In the genomic region with DNA sequence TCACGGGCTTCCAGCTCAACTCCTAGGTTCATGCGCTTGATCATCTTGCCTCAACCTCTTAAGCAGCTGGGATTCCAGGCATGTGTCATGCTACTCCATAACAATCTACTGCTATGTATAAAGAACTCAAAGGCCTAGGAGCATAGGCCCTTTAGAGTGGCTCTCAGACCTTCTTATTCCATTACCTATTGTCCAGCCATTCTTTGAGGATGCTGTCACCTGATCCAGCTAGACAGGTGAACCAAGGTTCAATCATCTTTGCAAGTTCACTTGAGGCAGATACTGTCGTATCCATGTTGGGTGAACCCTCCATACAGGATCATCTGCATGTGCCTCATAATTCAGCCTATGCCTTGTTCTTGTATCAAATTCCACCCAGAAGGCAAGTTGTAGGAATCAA, we compare ENCODE assay signal across 25 mouse cellular contexts.
"Had no signal": no experiment of that assay in that cellular context is flagged by ENCODE, and none has a peak within 500 bp of the region (broad histone marks: within the 10 kb centered on the region; RNA-seq: fewer than 3 reads in every experiment).

No protein-coding gene starts in this region.

- H3K4me1 ChIP-seq: embryonic facial prominence, embryonic 10.5 days; embryonic facial prominence, embryonic 12.5 days; forebrain, embryonic 10.5 days; forebrain, embryonic 12.5 days; forebrain, embryonic 13.5 days; forebrain, embryonic 15.5 days had no signal

- H3K36me3 ChIP-seq: embryonic facial prominence, embryonic 10.5 days; embryonic facial prominence, embryonic 12.5 days; embryonic facial prominence, embryonic 13.5 days; embryonic facial prominence, embryonic 15.5 days; forebrain, embryonic 10.5 days; forebrain, embryonic 12.5 days; forebrain, embryonic 15.5 days had no signal

- H3K27ac ChIP-seq: embryonic facial prominence, embryonic 10.5 days; embryonic facial prominence, embryonic 12.5 days; embryonic facial prominence, embryonic 13.5 days; embryonic facial prominence, embryonic 15.5 days; forebrain, embryonic 10.5 days; forebrain, embryonic 12.5 days; forebrain, embryonic 13.5 days; forebrain, embryonic 15.5 days; gastrocnemius, adult 2 months; heart, adult 2 months had no signal

- H3K9me3 ChIP-seq: embryonic facial prominence, embryonic 10.5 days; embryonic facial prominence, embryonic 12.5 days; embryonic facial prominence, embryonic 13.5 days; embryonic facial prominence, embryonic 15.5 days; forebrain, embryonic 10.5 days; forebrain, embryonic 12.5 days; forebrain, embryonic 13.5 days; forebrain, embryonic 15.5 days had no signal

- H3K27me3 ChIP-seq: embryonic facial prominence, embryonic 12.5 days; forebrain, embryonic 12.5 days; forebrain, embryonic 13.5 days; forebrain, embryonic 15.5 days had no signal

- DNase-seq: cerebellum, adult 8-10 months; cerebellum, adult 9-10 months; cerebellum, adult 9-11 months; cerebellum, postnatal 10 days; cerebellum, postnatal 14 days; cerebellum, postnatal 25 days; cerebellum, postnatal 36 days; embryo, embryonic 11 days; forebrain, postnatal 0 days; gastrocnemius, adult 2 months; gastrocnemius, postnatal 10 days; gastrocnemius, postnatal 14 days; gastrocnemius, postnatal 25 days; gastrocnemius, postnatal 36 days; heart, adult 18-20 months; heart, adult 2 months had no signal

- H3K4me3 ChIP-seq: embryonic facial prominence, embryonic 10.5 days; embryonic facial prominence, embryonic 12.5 days; embryonic facial prominence, embryonic 13.5 days; embryonic facial prominence, embryonic 15.5 days; erythroblast, embryonic 14.5 days; forebrain, embryonic 10.5 days; forebrain, embryonic 12.5 days; forebrain, embryonic 13.5 days; forebrain, embryonic 15.5 days; gastrocnemius, adult 2 months; heart, adult 2 months had no signal
